Mouse (Mus musculus): ENCODE data around the gene Ddx49.

Ddx49 gene

DNA sequence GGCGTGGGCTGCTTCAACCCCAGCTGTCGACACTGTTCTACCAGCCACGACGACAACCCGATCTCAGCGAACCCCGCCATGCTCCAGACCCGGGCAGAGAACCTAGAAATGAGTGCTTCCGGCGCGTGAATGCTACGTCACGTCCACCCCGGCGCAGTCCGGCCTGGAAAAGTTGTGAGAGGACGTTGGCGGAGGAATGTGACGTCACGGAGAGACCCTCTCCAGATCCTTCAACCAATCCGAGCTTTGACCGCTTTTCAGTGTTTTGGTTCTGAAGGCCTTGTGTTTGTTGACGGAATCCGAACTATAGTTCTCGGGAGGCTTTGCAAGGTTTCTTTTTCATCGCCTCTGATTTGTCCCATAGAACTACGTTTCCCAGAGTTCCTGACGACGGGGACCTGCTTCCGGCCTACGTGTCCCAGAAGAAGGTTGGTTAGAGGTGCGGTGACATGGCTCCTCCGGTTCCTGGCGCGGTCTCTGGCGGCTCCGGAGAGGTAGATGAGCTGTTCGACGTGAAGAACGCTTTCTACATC is at the start of gene Ddx49, which contains the start of gene Cope:
Ddx49 (minus strand) TSS at position 132 of the 533 bp plus-strand sequence.
Cope (plus strand) TSS at position 161 of the 533 bp plus-strand sequence.
- DNase-seq (ENCODE audit: low spot score) = peak; percentile 97

DNA sequence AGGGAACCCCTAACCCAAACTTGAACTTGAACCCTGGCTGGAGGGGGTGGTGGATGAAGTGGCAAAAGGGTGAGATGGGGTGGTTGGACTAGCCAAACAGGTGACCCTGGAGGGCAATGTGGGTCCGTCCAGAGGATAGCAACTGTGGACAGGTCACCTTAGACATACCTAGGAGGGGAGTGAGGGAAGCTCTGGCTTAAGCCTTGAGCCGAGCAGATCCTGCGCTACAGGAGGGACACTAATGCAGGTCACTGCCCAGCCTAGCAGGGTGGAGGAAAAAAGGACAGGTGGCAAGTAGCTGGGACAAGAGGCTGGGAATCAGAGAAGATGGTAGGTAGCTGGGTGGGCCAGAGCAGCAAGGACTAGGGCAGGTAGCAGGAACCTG is 49.7 kb upstream of the Ddx49 start:
- no peak for DNase-seq (ENCODE audit: low spot score)

DNA sequence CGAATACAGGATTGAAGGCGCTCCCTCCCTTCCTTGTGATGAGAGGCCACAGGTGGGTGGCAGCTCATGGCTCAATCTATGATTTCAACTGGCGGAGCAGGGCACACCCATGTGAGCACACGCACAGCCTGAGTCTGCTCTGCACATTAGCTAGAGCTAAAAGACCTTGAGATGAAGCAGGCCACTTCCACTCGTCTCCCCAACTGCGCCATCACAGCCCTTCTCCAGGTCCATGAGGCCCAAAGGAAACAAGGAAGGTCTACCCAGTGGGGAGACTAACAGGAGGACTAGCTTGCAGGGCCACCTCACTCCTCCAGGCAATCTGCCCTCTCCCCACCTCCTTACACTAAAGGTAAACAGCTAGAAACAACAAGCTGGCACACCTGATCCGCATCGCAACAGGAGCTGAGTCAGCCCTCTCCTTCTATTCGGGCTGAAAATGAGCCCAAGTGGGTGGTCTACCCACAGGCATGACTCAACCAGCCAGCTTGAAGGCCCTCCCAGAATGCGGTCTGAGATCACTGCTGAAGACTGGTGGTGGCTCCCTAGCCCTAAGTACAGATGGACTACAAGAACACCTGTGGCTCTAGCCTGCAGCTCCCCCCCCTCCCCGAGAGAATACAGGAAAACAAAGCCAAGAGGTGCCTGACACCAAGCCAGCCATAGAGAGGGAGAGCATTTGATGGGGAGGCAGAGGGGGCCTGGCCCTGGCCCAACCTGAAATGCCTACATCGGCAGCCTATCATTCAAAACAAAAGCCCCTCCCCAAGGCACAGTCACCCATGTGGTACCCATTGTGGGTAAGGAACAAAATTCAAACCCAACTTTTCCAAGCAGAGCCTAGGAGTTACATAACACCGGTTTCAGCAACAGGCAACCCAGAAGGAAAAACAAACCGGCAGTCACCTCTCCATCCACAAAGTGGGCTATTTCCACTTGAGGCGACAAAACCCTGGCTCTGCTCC is 49.0 kb upstream of the Ddx49 start:
- DNase-seq (ENCODE audit: low spot score) = peak; percentile 46

DNA sequence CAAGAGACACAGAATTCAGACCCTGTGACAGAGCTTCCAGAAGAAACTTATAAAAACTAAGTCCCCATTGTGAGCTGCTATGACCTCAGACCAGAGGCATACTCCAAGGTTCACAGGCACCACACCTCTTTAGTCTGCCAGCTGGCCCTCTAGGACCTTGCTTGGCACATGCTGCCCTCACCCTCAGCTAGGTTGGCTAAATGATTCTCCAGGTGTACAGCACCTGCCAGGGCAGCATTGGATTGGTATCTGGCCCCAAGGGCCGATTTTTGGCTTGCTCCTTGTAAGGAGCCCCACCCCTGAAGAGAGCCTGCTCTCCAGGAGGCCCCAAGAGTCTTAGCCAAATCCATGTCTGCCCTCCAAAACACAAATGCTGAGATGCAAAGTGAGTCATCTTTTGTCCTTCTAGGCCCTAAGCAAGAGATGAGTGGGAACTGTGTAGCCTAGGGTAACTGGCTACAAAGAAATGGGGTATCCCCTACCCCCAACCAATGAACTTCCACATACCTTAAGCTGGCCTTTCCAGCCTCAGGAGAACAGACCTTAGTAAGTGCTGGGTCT is 45.7 kb upstream of the Ddx49 start:
- no peak for DNase-seq (ENCODE audit: low spot score)

DNA sequence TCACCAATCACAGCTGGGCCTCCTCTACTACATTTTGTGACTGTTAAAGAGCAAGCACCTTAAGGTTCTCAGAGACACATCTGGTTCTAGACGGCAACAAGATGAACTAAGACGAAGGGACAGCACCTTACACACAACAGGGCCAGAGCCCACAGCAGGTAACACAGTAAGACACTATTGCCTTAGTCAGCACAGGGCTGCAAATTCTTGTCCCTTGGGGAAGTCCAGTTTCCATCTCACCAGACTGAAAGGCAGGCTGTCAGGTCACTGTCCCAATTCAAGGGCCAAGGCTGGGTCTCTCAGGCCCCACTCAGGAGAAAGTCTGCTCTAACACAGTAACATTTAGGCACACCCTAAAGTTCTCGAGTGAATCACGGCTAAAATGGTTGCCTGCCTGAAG is 45.2 kb upstream of the Ddx49 start:
- no peak for DNase-seq (ENCODE audit: low spot score)

DNA sequence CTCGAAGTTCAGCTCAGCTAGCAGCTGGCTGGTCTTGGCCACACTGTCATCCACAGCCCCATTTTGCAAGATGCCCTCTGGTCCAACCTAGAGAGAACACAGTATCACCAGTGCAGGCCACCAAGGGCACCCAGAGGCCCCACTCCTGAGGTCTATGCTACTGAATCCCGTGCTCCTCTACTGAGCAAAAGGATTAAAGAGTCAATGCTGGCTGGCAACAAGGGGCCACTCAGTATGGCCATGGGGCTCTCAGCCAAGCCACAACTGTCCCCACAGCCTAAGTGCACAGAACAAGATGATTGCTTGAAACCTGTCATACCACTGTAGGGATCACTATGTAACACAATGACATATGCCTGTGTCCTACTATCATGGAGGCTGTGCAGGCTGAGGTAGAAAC is 42.0 kb upstream of the Ddx49 start:
- no peak for DNase-seq (ENCODE audit: low spot score)

DNA sequence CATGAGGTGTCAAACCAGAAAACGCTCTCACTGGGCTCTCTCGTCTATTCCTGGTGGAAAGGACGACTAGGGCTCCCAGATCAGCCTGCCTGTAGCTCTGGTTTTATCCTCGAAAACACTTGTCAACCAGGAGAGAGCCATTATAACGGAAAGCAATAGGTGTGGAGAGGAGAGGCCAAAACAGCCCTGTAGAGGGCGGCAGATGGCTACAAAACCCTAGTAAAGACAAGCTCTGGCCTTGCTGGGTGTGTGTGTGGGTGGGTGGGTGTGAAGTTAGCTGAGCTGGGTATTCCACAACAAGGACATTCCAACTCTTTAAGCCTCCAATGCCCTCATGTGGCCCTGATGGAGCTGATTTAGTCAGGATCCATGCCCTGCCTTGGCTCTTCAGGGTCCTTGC is 41.4 kb upstream of the Ddx49 start:
- DNase-seq (ENCODE audit: low spot score) = peak; percentile 74

DNA sequence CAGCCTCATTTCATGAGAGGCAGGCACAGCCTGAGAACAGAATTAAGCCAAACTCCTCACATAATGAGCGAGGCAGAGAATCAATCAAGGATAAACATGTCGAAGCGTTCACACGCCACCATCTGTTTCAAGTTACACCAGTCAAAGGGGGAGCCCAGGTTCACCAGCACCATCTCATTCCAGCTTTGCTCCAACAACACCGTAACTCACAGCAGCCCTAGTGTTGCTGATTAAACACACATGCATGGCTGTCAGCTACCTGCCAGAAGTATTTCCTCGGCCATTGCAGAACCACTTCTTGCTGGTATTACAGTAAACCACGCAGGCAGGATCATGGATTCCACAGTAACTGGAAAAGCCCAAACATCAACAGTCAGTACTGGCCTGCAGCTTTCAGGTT is 40.8 kb upstream of the Ddx49 start:
- no peak for DNase-seq (ENCODE audit: low spot score)

DNA sequence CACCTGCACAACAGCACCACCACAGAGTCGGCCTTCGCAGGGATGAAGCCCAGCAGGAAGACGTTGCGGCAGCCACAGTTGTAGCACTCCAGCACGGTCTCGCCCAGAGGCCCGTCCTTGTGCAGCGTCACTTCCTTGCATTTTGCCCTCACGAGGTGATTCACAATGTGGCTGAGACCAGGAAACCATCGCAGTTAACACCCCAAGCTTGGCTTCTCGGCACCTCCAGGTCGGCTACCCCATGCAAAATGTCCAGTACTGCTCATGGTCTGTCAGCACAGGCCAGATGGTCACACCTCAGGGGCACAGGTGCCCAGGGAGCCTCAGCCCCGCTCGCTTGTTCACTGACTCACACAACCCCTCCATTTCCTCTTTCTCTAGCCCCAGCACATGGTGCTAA is 39.7 kb upstream of the Ddx49 start:
- DNase-seq (ENCODE audit: low spot score) = no peak

DNA sequence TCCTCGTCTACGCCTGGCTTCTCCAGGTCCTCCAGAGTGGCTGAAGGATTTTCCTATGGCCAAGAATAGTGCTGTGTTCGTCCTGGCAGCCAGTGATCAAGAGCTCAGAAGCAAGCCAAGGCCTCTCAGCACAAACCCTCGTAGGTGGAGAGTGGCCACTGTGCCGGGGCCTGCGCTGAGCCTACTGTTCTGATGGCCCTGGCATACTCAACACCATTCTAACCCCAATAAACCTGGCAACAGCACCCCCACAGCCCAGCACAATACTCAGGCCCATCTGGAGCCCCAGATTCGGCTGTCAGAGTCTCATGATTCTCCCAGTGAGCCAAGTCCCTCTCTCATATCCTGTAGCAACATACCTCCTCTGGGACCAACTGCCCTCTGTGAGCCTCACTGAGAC is 38.4 kb upstream of the Ddx49 start:
- no peak for DNase-seq (ENCODE audit: low spot score)

DNA sequence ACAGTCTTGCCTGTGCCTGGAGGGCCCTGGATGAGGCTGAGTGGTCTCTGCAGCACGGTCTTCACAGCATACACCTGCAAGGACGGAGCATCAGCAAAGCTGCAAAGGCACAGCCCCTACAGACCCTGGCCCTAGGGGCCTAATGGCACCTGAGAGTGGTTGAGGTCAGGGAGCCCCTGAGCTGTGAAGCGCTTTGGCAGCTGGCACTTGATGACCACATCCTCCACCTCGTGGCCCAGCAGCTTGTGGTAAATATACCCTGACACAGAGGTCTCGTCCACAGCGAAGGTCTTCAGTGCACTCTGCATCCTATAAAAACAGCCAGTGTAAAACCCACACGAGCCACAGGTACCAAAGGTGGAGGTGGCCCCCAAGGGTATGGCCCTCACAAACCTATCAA is 36.6 kb upstream of the Ddx49 start:
- no peak for DNase-seq (ENCODE audit: low spot score)

DNA sequence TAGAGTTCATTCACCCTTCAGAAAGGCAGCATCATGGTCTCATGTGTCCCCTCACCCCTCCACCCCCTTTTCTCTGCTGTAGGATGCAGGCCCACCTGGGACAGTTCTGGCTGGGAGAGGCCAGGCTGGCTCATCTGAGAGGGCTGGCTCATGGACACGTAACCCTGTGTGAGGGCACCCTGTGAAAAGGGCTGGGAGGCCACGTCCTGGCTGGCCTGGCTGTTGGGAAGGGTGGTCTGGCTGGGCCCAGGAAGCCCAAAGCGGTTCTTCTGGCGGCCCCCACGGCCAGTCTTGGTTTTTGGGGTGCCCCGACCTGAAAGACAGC is 30.6 kb upstream of the Ddx49 start:
- no peak for DNase-seq (ENCODE audit: low spot score)

DNA sequence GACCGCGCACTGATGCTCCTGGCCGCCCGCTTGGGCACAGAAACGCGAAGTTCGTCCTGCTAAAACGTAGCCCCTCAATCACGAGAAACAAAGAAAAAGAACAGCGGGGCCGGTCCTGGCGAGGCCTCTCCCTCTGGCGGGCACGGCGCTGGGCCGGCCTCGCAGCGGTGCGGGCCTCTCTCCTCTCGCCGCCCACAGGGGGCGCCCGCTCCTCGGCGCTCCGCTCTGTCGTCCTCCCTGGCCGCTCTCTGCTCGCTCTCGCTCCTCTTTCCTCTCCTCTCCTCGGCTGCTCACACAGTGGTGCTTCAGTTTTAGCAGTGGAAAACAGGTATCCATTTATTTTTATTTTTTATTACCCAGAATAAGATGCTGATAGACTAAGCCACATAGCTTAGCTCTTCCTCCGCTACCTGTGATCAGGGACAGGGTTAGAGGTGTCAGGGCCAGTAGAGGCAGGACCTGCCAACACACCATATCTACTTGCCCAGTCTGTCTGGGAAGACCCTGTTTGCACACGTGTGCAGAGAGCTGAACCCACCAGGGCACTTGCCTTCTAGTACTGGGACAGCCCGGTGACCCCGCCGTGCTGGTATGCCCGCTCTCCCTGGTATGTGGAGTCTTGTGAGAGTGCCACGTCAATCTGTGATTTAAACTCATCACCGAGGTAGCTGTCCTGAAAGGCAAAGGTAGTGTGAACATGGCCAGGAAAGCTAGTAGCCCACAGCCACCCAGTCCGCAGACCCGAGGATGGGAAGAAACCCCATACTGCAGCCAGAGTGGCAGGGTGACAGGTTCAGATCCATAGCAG is 30.0 kb upstream of the Ddx49 start:
- no peak for DNase-seq (ENCODE audit: low spot score)

DNA sequence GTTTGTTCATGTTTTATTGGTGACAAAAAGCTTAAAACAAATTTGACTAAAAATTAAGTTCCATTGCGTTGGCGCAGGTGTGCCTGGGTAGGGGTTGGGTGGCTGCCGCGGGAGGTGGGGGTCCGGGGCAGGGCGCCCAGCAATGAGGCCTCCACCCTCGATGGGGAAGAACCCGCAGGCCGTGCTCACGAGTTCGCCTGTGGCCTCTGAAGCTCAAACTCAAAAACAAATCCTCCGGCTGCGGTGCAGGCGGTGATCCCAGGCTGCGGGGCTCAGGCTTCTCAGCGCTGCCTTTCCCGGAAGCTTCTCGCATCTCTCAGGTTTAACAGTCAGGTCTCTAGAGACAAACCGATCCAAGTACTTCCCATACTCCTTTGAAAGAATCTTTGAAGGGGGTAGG is 29.2 kb upstream of the Ddx49 start:
- no peak for DNase-seq (ENCODE audit: low spot score)

DNA sequence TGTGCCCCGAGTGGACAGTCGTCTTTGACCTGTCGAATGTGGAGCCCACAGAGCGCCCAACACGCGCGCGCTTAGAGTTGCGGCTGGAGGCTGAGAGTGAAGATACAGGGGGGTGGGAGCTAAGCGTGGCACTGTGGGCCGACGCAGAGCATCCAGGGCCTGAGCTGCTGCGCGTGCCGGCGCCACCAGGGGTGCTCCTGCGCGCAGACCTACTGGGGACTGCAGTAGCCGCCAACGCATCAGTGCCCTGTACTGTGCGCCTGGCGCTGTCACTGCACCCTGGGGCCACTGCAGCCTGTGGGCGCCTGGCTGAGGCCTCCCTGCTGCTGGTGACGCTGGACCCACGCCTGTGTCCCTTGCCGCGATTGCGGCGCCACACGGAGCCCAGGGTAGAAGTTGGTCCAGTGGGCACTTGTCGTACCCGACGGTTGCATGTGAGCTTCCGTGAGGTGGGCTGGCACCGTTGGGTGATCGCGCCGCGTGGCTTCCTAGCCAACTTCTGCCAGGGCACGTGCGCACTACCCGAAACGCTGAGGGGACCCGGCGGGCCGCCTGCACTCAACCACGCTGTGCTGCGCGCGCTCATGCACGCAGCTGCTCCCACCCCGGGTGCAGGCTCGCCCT is 28.6 kb upstream of the Ddx49 start:
- DNase-seq (ENCODE audit: low spot score) = no peak

DNA sequence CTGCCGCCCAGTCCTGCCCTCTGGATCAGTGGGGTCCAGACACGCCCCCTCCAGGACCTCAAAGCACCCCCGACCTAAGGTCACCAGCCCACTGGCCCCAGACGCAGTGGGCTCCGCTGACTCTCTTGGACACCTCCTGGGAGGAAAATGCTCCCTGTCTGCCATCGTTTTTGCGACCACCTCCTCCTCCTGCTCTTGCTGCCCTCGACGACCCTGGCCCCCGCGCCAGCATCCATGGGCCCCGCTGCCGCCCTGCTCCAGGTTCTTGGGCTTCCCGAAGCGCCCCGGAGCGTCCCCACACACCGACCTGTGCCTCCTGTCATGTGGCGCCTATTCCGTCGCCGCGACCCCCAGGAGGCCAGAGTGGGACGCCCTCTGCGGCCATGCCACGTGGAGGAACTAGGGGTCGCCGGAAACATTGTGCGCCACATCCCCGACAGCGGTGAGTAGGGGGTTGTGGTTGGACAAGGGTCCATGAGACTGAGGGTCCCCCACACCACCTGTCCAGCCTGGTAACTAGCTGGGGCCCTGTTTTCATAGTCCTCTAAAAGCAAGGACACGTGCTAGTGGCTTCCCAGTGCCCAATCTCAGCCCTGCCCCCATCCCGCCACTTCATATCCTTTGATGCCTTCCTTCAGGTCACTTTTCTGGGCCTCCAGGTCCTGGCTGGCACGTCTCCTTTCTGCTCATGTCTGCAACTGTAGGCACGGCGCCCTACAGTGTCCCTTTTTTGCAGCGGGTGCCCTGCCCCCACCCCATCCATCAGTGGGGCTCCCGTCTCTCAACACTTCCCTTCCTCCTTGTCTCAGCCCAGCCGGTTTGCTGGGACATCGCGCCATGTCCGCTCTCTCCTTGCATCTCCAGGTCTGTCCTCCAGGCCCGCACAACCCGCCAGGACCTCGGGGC is 27.8 kb upstream of the Ddx49 start:
- no peak for DNase-seq (ENCODE audit: low spot score)

DNA sequence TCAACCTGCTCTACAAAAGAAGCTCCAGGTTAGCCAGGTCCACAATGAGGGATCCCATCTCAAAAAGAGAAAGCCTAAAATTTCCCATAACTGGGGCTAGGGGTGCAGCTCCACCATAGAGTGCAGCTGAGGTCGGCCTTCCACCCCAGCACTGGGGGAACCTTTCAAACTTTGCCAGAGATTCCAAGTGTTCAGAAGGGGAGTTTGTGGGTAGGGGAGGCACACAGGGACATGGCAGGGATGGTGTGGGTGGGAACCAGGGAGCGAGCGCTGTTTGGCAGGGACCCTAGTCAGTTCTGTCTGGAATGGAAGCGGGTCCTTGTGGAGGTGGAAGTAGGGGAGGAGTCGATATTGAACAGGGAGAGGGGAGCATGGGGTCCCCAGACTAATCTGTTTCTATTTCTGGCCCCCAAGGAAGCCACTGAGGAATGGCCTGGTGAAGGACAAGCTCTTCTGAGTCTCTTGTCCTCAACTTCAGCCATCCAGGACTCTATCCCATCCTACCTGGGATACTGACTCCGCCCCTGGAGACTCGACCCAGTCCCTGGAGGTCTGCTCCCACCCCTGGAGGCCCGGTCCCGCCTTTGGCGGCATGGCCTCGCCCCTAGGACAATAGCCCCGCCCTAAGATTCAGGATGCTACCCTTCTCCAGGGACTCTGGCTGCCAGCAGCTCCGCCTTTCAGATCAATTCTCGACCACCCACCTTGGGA is 27.0 kb upstream of the Ddx49 start, which contains the start of gene Gdf1:
Gdf1 (plus strand) TSS at position 694 of the 711 bp plus-strand sequence.
- DNase-seq (ENCODE audit: low spot score) = no peak

DNA sequence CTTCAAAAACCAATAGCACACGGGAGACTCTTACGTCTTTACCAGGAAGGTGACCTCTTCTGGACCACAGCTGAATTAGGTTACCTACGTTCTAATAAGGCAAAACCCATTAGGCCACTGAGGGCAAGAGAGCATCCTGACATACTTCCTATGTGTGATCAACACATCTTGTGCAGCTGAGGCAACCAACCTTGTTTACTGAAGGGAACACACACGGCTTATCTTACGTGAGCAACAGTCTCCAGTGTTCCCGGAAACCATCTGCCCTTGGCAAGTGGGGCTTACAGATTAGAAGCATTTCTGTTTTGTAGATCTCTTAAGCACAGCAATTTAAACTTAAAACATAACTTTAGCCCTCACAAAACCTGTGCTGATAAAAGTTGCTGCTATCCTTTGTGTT is 25.2 kb upstream of the Ddx49 start:
- no peak for DNase-seq (ENCODE audit: low spot score)

DNA sequence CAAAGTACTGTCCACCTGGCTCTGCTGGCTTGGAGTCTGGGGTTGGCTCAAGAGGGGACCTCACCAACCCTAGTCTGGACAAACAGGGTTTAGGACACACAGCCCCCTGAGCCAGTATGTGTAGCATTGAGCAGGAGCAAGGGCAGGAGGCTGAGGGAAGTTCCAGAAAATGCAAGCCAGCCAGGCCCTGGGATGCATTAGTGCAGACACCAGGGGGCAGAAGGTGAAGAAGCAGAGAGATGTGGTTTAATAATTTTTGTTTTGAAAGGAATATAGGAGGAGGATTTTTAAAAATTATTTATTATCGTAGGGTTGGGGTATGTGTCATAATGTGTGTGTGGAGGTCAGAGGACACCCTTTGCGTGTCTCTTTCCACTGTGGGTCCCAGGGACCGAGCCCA is 21.4 kb upstream of the Ddx49 start:
- peak; percentile 51 for DNase-seq (ENCODE audit: low spot score)

DNA sequence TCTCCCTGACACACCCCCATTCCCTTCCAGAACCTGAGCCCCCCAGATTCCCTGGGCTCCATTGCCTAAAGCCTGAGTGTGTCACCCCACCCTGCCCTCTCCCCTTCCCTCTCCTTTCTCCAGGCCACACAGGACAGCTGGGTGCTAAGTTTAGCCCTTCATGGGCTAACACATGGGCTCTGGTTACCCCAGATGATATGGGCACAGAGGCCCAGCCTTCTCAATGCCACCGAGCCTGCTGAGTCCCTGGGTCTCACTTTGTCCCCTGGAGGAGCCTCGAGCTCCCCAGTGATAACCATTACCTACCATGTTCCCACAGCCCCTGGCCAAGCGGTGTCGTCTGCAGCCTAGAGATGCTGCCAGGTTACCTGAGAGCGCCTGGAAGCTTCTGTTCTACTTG is 15.6 kb upstream of the Ddx49 start:
- no peak for DNase-seq (ENCODE audit: low spot score)
